Mouse (Mus musculus) olfactory bulb, adult 2 months (tissue): ENCODE measurements around the gene Dnaaf5.

Experiments
- CTCF ChIP-seq: fragments of 200-500 bp; IDR thresholded peaks from 2 replicates; pipeline ENCODE4 v1.5.1; 2012; ENCODE audit warnings: low read depth, mild to moderate bottlenecking, low read length, moderate library complexity; ENCODE audit not compliant: insufficient read depth
- POLR2A ChIP-seq: fragments of 200-500 bp; IDR thresholded peaks from 2 replicates; pipeline ENCODE4 v1.6.1; 2012; ENCODE audit warnings: mild to moderate bottlenecking, low read depth, low read length, moderate library complexity; ENCODE audit not compliant: insufficient read depth

DNA sequence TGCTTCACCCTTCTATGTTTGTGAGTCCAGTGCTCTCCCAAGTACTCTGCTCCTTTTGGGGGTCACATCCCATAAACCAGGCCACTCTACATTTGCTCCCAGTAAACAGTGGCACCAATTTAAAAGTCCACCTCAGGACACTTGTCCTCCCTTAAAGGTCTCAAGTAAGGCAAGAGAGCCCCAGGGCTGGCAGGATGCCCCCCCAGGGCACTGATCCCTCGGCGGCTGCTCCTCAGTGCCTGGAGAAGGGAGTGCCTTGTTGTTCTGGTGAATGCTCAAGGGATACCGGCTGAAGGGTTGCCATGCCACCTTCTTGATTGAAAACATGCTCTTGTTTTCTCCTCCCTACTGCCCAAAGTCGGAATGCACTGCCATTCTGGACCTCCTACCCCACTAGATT is 56.1 kb downstream of the Dnaaf5 start:
- TF ChIP-seq POLR2A (no peak), CTCF (no peak)
